Mouse (Mus musculus): ENCODE results near the gene Hrc. TPM values are rescaled to one million over a fixed set of nuclear protein-coding genes. Genes with fewer than 3 reads are reported as not detected.

Gene Hrc
- total and polyA plus RNA-seq, 3 experiments: 0.16 TPM; not detected in 2

DNA sequence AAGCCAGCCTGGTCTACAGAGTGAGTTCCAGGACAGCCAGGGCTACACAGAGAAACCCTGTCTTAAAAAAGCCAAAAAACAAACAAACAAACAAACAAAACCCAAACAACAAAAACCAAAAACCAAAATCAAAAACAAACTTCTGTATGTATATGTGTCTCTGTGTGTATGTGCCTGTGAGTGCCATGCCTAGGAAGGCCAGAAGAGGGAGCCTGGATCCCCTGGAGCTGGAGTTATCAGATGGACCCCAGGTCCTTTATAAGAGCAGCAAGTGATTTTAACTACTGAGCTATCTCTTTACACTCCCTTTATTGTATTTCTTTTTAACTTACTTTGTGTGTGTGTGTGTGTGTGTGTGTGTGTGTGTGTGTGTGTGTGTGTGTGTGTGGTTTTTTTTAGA is 9.3 kb upstream of the Hrc start:
- H3K36me3 ChIP-seq (replicated peaks): no peaks in the 10 kb centered on the region
- DNase-seq (ENCODE audit: low spot score): no peak
- no peaks in the 10 kb centered on the region for H3K4me1 ChIP-seq (ENCODE audit: insufficient read depth, low read depth, low read length)
- H3K9me3 ChIP-seq (replicated peaks): peaks cover 2% of the 10 kb centered on the region; the same call in 1 of the 2 replicates
- TF ChIP-seq GATA2 (IDR thresholded peaks at IDR 0.05; ENCODE audit: borderline replicate concordance, low read depth, low read length) (no peak), CTCF (IDR thresholded peaks at IDR 0.05; ENCODE audit: low read depth, low read length) (no peak), POLR2AphosphoS5 (IDR thresholded peaks at IDR 0.05; ENCODE audit: insufficient replicate concordance, low read depth, low read length) (no peak), GATA1 (IDR thresholded peaks at IDR 0.05; ENCODE audit: borderline replicate concordance, low read length) (no peak), TAL1 (conservative IDR thresholded peaks at IDR 0.05; ENCODE audit: low read depth, low read length) (no peak)
- no peak for ATAC-seq (ENCODE audit: extremely low read depth, insufficient number of reproducible peaks, low FRiP score, poor library complexity, severe bottlenecking)
- H3K27me3 ChIP-seq (ENCODE audit: insufficient read depth, low read length): peaks cover 24% of the 10 kb centered on the region
- H3K4me3 ChIP-seq (ENCODE audit: low read depth, low read length): no peak overlapping the region

GRCm38 (mm10) chr7:45328841-45329475 is 6.1 kb upstream of the Hrc start:
- TF ChIP-seq GATA2 (IDR thresholded peaks at IDR 0.05; ENCODE audit: borderline replicate concordance, low read depth, low read length): no peak
- no peak for TF ChIP-seq TAL1 (conservative IDR thresholded peaks at IDR 0.05; ENCODE audit: low read depth, low read length)
- TF ChIP-seq GATA1 (IDR thresholded peaks at IDR 0.05; ENCODE audit: borderline replicate concordance, low read length): no peak
- no peak for TF ChIP-seq POLR2AphosphoS5 (IDR thresholded peaks at IDR 0.05; ENCODE audit: insufficient replicate concordance, low read depth, low read length)
- no peak for TF ChIP-seq CTCF (IDR thresholded peaks at IDR 0.05; ENCODE audit: low read depth, low read length)
- Histone ChIP-seq H3K4me1 (ENCODE audit: insufficient read depth, low read depth, low read length) (peaks cover 12% of the 10 kb centered on the region), H3K27me3 (ENCODE audit: insufficient read depth, low read length) (peaks cover 53% of the 10 kb centered on the region), H3K36me3 (replicated peaks) (no peaks in the 10 kb centered on the region), H3K9me3 (replicated peaks) (peaks cover 4% of the 10 kb centered on the region; the same call in 1 of the 2 replicates), H3K4me3 (ENCODE audit: low read depth, low read length) (no peak overlapping the region)
- ATAC-seq (ENCODE audit: extremely low read depth, insufficient number of reproducible peaks, low FRiP score, poor library complexity, severe bottlenecking): no peak
- DNase-seq (ENCODE audit: low spot score): no peak

DNA sequence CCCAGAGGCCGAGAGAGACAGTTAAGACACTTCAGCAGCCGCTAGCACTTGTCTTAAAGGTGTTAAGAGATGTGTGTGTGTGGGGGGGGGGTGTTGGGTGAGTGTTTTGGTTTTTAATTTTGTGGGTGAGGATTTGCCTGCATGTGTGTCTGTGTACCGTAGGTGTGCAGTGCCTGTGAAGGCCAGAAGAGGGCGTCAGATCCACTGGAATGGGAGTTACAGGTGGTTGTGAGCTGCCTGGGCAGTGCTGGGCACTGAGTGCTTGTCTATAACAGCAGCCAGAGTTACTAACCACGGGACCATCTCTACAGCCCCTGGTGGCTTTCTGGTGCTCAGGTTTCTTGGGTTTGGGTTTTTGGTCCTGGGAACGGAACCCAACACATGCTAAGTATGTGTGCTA is 3.6 kb upstream of the Hrc start:
- 0 out of 2 replicates have a peak, but pooled peaks cover 2% of the 10 kb centered on the region for H3K9me3 ChIP-seq (replicated peaks)
- H3K27me3 ChIP-seq (ENCODE audit: insufficient read depth, low read length): peaks cover 62% of the 10 kb centered on the region
- ATAC-seq (ENCODE audit: extremely low read depth, insufficient number of reproducible peaks, low FRiP score, poor library complexity, severe bottlenecking): no peak
- no peak for DNase-seq (ENCODE audit: low spot score)
- no peak overlapping the region for H3K4me3 ChIP-seq (ENCODE audit: low read depth, low read length)
- peaks cover 12% of the 10 kb centered on the region for H3K4me1 ChIP-seq (ENCODE audit: insufficient read depth, low read depth, low read length)
- H3K36me3 ChIP-seq (replicated peaks): no peaks in the 10 kb centered on the region
- TF ChIP-seq GATA1 (IDR thresholded peaks at IDR 0.05; ENCODE audit: borderline replicate concordance, low read length) (no peak), POLR2AphosphoS5 (IDR thresholded peaks at IDR 0.05; ENCODE audit: insufficient replicate concordance, low read depth, low read length) (no peak), CTCF (IDR thresholded peaks at IDR 0.05; ENCODE audit: low read depth, low read length) (no peak), TAL1 (conservative IDR thresholded peaks at IDR 0.05; ENCODE audit: low read depth, low read length) (no peak), GATA2 (IDR thresholded peaks at IDR 0.05; ENCODE audit: borderline replicate concordance, low read depth, low read length) (no peak)

GRCm38 (mm10) chr7:45332685-45333425 is 2.2 kb upstream of the Hrc start:
- no peaks in the 10 kb centered on the region for H3K36me3 ChIP-seq (replicated peaks)
- ATAC-seq (ENCODE audit: extremely low read depth, insufficient number of reproducible peaks, low FRiP score, poor library complexity, severe bottlenecking): no peak
- H3K4me3 ChIP-seq (ENCODE audit: low read depth, low read length): peak overlapping the region; percentile 65; the same call in 1 of the 2 replicates
- H3K4me1 ChIP-seq (ENCODE audit: insufficient read depth, low read depth, low read length): peaks cover 13% of the 10 kb centered on the region
- no peak for DNase-seq (ENCODE audit: low spot score)
- TF ChIP-seq TAL1 (conservative IDR thresholded peaks at IDR 0.05; ENCODE audit: low read depth, low read length): no peak
- TF ChIP-seq POLR2AphosphoS5 (IDR thresholded peaks at IDR 0.05; ENCODE audit: insufficient replicate concordance, low read depth, low read length): no peak
- TF ChIP-seq GATA1 (IDR thresholded peaks at IDR 0.05; ENCODE audit: borderline replicate concordance, low read length): no peak
- no peak for TF ChIP-seq CTCF (IDR thresholded peaks at IDR 0.05; ENCODE audit: low read depth, low read length)
- TF ChIP-seq GATA2 (IDR thresholded peaks at IDR 0.05; ENCODE audit: borderline replicate concordance, low read depth, low read length): no peak
- 0 out of 2 replicates have a peak, but pooled peaks cover 2% of the 10 kb centered on the region for H3K9me3 ChIP-seq (replicated peaks)
- H3K27me3 ChIP-seq (ENCODE audit: insufficient read depth, low read length): peaks cover 56% of the 10 kb centered on the region

GRCm38 (mm10) chr7:45333431-45333982 is 1.6 kb upstream of the Hrc start, which contains the start of gene Trpm4:
Gene Trpm4, minus strand, starts transcription at chr7:45333780.
- DNase-seq (ENCODE audit: low spot score) (no peak), ATAC-seq (ENCODE audit: extremely low read depth, insufficient number of reproducible peaks, low FRiP score, poor library complexity, severe bottlenecking) (no peak)
- TF ChIP-seq POLR2AphosphoS5 (IDR thresholded peaks at IDR 0.05; ENCODE audit: insufficient replicate concordance, low read depth, low read length): no peak
- no peak for TF ChIP-seq GATA1 (IDR thresholded peaks at IDR 0.05; ENCODE audit: borderline replicate concordance, low read length)
- TF ChIP-seq TAL1 (conservative IDR thresholded peaks at IDR 0.05; ENCODE audit: low read depth, low read length): no peak
- no peak for TF ChIP-seq CTCF (IDR thresholded peaks at IDR 0.05; ENCODE audit: low read depth, low read length)
- TF ChIP-seq GATA2 (IDR thresholded peaks at IDR 0.05; ENCODE audit: borderline replicate concordance, low read depth, low read length): no peak
- Histone ChIP-seq H3K4me1 (ENCODE audit: insufficient read depth, low read depth, low read length) (peaks cover 20% of the 10 kb centered on the region), H3K4me3 (ENCODE audit: low read depth, low read length) (peak within 1 kb of the TSS; percentile 65; the same call in 1 of the 2 replicates), H3K27me3 (ENCODE audit: insufficient read depth, low read length) (peaks cover 59% of the 10 kb centered on the region), H3K9me3 (replicated peaks) (0 out of 2 replicates have a peak, but pooled peaks cover 2% of the 10 kb centered on the region), H3K36me3 (replicated peaks) (no peaks in the 10 kb centered on the region)

DNA sequence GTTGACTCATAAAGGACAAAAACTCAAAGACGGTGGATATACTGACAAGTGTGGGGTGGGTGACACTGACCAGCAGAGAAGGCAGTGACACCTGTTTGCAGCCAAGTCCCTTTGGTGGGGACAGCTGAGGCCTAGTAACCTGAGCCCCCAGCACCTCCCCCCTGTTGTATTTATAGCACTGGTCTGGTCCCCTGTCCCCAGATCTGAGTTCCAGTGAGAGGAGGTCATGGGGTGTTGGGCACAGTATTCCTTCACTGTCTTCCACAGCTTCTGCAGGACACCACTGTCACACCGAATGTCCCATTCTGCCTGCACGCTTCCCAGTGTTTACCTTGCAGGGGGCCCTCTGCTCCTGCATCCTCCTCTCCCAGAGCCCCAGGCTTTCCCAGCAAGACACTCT is 485 bp upstream of the Hrc start:
- DNase-seq (ENCODE audit: low spot score): no peak
- peaks cover 67% of the 10 kb centered on the region for H3K27me3 ChIP-seq (ENCODE audit: insufficient read depth, low read length)
- H3K9me3 ChIP-seq (replicated peaks): 0 out of 2 replicates have a peak, but pooled peaks cover 2% of the 10 kb centered on the region
- peaks cover 30% of the 10 kb centered on the region for H3K4me1 ChIP-seq (ENCODE audit: insufficient read depth, low read depth, low read length)
- TF ChIP-seq CTCF (IDR thresholded peaks at IDR 0.05; ENCODE audit: low read depth, low read length) (no peak), TAL1 (conservative IDR thresholded peaks at IDR 0.05; ENCODE audit: low read depth, low read length) (no peak), GATA2 (IDR thresholded peaks at IDR 0.05; ENCODE audit: borderline replicate concordance, low read depth, low read length) (no peak), POLR2AphosphoS5 (IDR thresholded peaks at IDR 0.05; ENCODE audit: insufficient replicate concordance, low read depth, low read length) (no peak), GATA1 (IDR thresholded peaks at IDR 0.05; ENCODE audit: borderline replicate concordance, low read length) (no peak)
- no peak for ATAC-seq (ENCODE audit: extremely low read depth, insufficient number of reproducible peaks, low FRiP score, poor library complexity, severe bottlenecking)
- H3K36me3 ChIP-seq (replicated peaks): no peaks in the 10 kb centered on the region
- H3K4me3 ChIP-seq (ENCODE audit: low read depth, low read length): no peak overlapping the region
